Mouse (Mus musculus): ENCODE measurements around the gene Olfr76. TPM values are rescaled to one million over a fixed set of nuclear protein-coding genes. Genes with fewer than 3 reads are reported as not detected.

Gene Olfr76
- not detected in 4 replicates for total RNA-seq (2023)

DNA sequence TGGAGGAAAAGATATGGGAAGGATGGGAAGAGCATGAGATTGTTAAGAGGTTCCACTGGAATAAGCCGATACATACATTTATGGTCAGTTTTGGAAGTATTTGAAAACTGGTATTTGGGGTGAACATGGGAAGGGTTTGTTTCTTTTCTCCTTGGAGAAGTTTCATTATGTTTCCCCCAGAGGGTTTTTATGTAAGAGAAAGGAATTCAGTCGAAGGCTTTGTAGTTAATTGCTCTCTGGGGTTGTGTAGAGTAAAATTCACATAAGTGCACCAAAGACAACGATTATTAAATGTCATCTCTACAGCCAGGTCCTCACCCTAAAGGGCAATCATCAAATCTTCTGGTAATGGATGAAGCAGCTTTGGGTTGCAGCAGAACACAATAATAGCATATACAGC is at the start of gene Olfr76:
Gene Olfr76 (minus strand): TSS at position 101 of the 400 bp plus-strand sequence.

GRCm38 (mm10) chr19:12170062-12170599 is 47.1 kb upstream of the Olfr76 start, which contains the start of gene Olfr1555-ps1:
Olfr1555-ps1 (minus strand) TSS chr19:12170112.

GRCm38 (mm10) chr19:12115797-12116196 is 7.2 kb downstream of the Olfr76 start, which contains the start of gene Olfr1428:
Olfr1428 (minus strand) TSS chr19:12115897.

DNA sequence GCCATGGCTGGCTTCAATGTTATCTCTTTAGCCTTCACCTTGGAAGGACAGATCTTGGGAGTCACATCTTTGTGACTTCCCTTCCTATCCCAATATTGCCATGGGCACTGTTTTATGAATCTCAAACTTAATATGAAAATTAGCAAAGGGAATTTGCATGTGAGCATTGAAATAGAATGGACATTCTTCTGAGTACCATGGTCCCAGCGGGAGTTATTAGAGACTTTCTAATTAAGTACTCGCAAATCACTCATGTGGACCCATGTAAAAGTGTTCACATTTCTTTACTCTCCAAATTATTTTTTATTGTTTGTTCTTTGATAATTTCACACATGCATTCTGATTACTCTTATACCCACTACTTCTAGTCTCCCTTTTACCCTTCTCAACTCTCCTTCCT is 19.8 kb downstream of the Olfr76 start, which contains the start of gene Olfr1427:
Gene Olfr1427 (minus strand): TSS at position 101 of the 400 bp plus-strand sequence.

GRCm38 (mm10) chr19:12091913-12092312 is 31.1 kb downstream of the Olfr76 start, which contains the start of gene Olfr1426:
Olfr1426 (minus strand) TSS chr19:12092013.

DNA sequence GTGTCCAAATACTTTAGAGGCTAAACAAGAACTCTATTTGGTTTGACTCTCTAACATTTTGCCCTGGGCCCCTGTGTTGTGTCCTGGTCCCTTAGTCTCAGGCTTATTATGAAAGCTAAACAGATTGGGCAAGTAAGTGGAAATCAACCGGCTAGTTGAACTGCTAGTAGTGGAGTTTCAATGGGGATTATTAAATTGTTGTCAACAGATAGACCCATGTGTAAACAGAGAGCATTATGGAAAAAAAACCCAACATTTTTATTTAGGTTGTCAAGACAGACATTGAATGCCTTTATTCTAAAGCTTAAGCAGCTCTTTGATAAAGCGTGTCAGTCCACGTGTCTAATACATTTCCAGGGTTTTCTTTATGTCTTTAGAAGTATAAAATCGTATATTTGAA is 45.4 kb downstream of the Olfr76 start, which contains the start of gene Olfr1425:
Gene Olfr1425 (minus strand): TSS at position 101 of the 400 bp plus-strand sequence.

Other genes starting within 250 kb of the Olfr76 start
- not detected in 4 replicates for gene Olfr1419, start 248.1 kb downstream of the Olfr76 start, total RNA-seq (2023)
- not detected in 4 replicates for gene Olfr1420, start 236.6 kb downstream of the Olfr76 start, total RNA-seq (2023)
- 68.1 to 75.5 TPM (median 72.5 TPM) in 4 replicates for gene Patl1, start 210.8 kb downstream of the Olfr76 start, total RNA-seq (2023)
- 50.1 to 51.8 TPM (median 50.9 TPM) in 4 replicates for gene Osbp, start 157.3 kb downstream of the Olfr76 start, total RNA-seq (2023)
- not detected in 4 replicates for gene Olfr1423, start 81.9 kb downstream of the Olfr76 start, total RNA-seq (2023)
- gene Olfr1424, start 60.5 kb downstream of the Olfr76 start, total RNA-seq (2023), result not detected in 4 replicates
- not detected in 4 replicates for gene Olfr1425, start 45.5 kb downstream of the Olfr76 start, total RNA-seq (2023)
- not detected in 4 replicates for gene Olfr1426, start 31.2 kb downstream of the Olfr76 start, total RNA-seq (2023)
- gene Olfr1427, start 19.9 kb downstream of the Olfr76 start, total RNA-seq (2023), result not detected in 4 replicates
- gene Olfr1428, start 7.3 kb downstream of the Olfr76 start, total RNA-seq (2023), result not detected in 4 replicates
- gene Olfr1555-ps1, start 46.9 kb upstream of the Olfr76 start, total RNA-seq (2023), result not detected in 4 replicates
- not detected in 4 replicates for gene Olfr1431, start 77.4 kb upstream of the Olfr76 start, total RNA-seq (2023)
- gene Olfr1432, start 109.4 kb upstream of the Olfr76 start, total RNA-seq (2023), result not detected in 4 replicates
- gene Olfr262, start 118.5 kb upstream of the Olfr76 start, total RNA-seq (2023), result not detected in 4 replicates
- not detected in 4 replicates for gene Olfr235, start 137.8 kb upstream of the Olfr76 start, total RNA-seq (2023)
- gene Olfr1434, start 156.7 kb upstream of the Olfr76 start, total RNA-seq (2023), result not detected in 4 replicates
- not detected in 4 replicates for gene Olfr1436, start 175.9 kb upstream of the Olfr76 start, total RNA-seq (2023)
- gene Olfr1437, start 201.9 kb upstream of the Olfr76 start, total RNA-seq (2023), result not detected in 4 replicates
- not detected in 4 replicates for gene Olfr1438-ps1, start 212.7 kb upstream of the Olfr76 start, total RNA-seq (2023)

All from B cell, adult 62 days (primary cell).